Mouse (Mus musculus) E14TG2a.4 (cell line): ENCODE data around the gene Syndig1.

Source experiments
- H3K27me3 ChIP-seq: 2 replicates; pipeline ENCODE4 v1.6.1; 2014; ENCODE audit warnings: low read length, control low read depth; ENCODE audit not compliant: insufficient read depth
- H3K36me3 ChIP-seq: 2 replicates; pipeline ENCODE4 v1.6.1; 2014; ENCODE audit warnings: low read length, control low read depth; ENCODE audit not compliant: insufficient read depth
- H3K4me1 ChIP-seq: replicated peaks from 2 replicates; pipeline ENCODE4 v1.6.1; 2014; ENCODE audit warnings: low read depth, low read length, control low read depth
- H3K4me3 ChIP-seq: replicated peaks from 2 replicates; pipeline ENCODE4 v1.5.1; 2014; ENCODE audit warnings: mild to moderate bottlenecking, low read length
- H3K9me3 ChIP-seq: 2 replicates; pipeline ENCODE4 v1.6.1; 2014; ENCODE audit warnings: low read length, control low read depth
- CTCF ChIP-seq: conservative IDR thresholded peaks from 2 replicates; pipeline ENCODE4 v1.5.1; 2014; ENCODE audit warnings: low read length
- NANOG ChIP-seq: IDR thresholded peaks from 2 replicates; pipeline ENCODE4 v1.6.1; 2014; ENCODE audit warnings: borderline replicate concordance, low read length, mixed read lengths
- POU5F1 ChIP-seq: IDR thresholded peaks from 2 replicates; pipeline ENCODE4 v1.6.1; 2014; ENCODE audit warnings: low read length, borderline replicate concordance

The Syndig1 gene

GRCm38 (mm10) chr2:149927481-149927880 is 98.5 kb downstream of the Syndig1 start:
- TF ChIP-seq NANOG (no peak), CTCF (no peak), POU5F1 (no peak)
- Histone ChIP-seq H3K36me3 (no peaks in the 10 kb centered on the region), H3K4me3 (no peak overlapping the region), H3K4me1 (no peaks in the 10 kb centered on the region), H3K27me3 (no peaks in the 10 kb centered on the region), H3K9me3 (no peaks in the 10 kb centered on the region)

- H3K36me3 ChIP-seq: no peaks in the 10 kb centered on the region
- H3K4me3 ChIP-seq: no peak overlapping the region
- no peaks in the 10 kb centered on the region for H3K27me3 ChIP-seq
- TF ChIP-seq NANOG (no peak), POU5F1 (no peak), CTCF (no peak)
- H3K9me3 ChIP-seq: no peaks in the 10 kb centered on the region
- peaks cover 19% of the 10 kb centered on the region for H3K4me1 ChIP-seq
Observed at GRCm38 (mm10) chr2:149929986-149930385, 101.0 kb downstream of the Syndig1 start.

- H3K4me3 ChIP-seq: no peak overlapping the region
- no peaks in the 10 kb centered on the region for H3K36me3 ChIP-seq
- TF ChIP-seq CTCF (no peak), NANOG (no peak), POU5F1 (no peak)
- H3K27me3 ChIP-seq: no peaks in the 10 kb centered on the region
- peaks cover 25% of the 10 kb centered on the region for H3K4me1 ChIP-seq
- H3K9me3 ChIP-seq: no peaks in the 10 kb centered on the region
Observed at GRCm38 (mm10) chr2:149931111-149931510, 102.1 kb downstream of the Syndig1 start.

GRCm38 (mm10) chr2:149932095-149932494 is 103.1 kb downstream of the Syndig1 start:
- H3K4me3 ChIP-seq: no peak overlapping the region
- no peaks in the 10 kb centered on the region for H3K27me3 ChIP-seq
- H3K9me3 ChIP-seq: peaks cover 3% of the 10 kb centered on the region; the same call in 1 of the 2 replicates
- H3K4me1 ChIP-seq: peaks cover 25% of the 10 kb centered on the region
- H3K36me3 ChIP-seq: no peaks in the 10 kb centered on the region
- TF ChIP-seq CTCF (no peak), POU5F1 (no peak), NANOG (no peak)

GRCm38 (mm10) chr2:149933247-149933898 is 104.4 kb downstream of the Syndig1 start:
- Histone ChIP-seq H3K36me3 (no peaks in the 10 kb centered on the region), H3K9me3 (peaks cover 10% of the 10 kb centered on the region), H3K4me1 (peaks cover 27% of the 10 kb centered on the region), H3K4me3 (no peak overlapping the region), H3K27me3 (no peaks in the 10 kb centered on the region)
- TF ChIP-seq CTCF (no peak), POU5F1 (no peak), NANOG (no peak)

GRCm38 (mm10) chr2:149934139-149934538 is 105.1 kb downstream of the Syndig1 start:
- H3K4me1 ChIP-seq: peaks cover 35% of the 10 kb centered on the region
- H3K4me3 ChIP-seq: no peak overlapping the region
- H3K27me3 ChIP-seq: no peaks in the 10 kb centered on the region
- H3K36me3 ChIP-seq: no peaks in the 10 kb centered on the region
- peaks cover 17% of the 10 kb centered on the region for H3K9me3 ChIP-seq
- TF ChIP-seq CTCF: no peak
- no peak for TF ChIP-seq POU5F1
- TF ChIP-seq NANOG: no peak

GRCm38 (mm10) chr2:149938829-149939228 is 109.8 kb downstream of the Syndig1 start:
- H3K9me3 ChIP-seq: peaks cover 17% of the 10 kb centered on the region
- peaks cover 54% of the 10 kb centered on the region for H3K4me1 ChIP-seq
- H3K27me3 ChIP-seq: no peaks in the 10 kb centered on the region
- H3K36me3 ChIP-seq: no peaks in the 10 kb centered on the region
- no peak overlapping the region for H3K4me3 ChIP-seq
- TF ChIP-seq POU5F1 (no peak), CTCF (no peak), NANOG (no peak)

- H3K4me3 ChIP-seq: no peak overlapping the region
- H3K27me3 ChIP-seq: no peaks in the 10 kb centered on the region
- H3K36me3 ChIP-seq: no peaks in the 10 kb centered on the region
- TF ChIP-seq NANOG: peak; percentile 95
- TF ChIP-seq POU5F1: no peak
- peaks cover 47% of the 10 kb centered on the region for H3K4me1 ChIP-seq
- peaks cover 17% of the 10 kb centered on the region for H3K9me3 ChIP-seq
Observed at GRCm38 (mm10) chr2:149939586-149939985, 110.6 kb downstream of the Syndig1 start.

GRCm38 (mm10) chr2:149950641-149951040 is 121.6 kb downstream of the Syndig1 start:
- Histone ChIP-seq H3K27me3 (no peaks in the 10 kb centered on the region), H3K4me3 (no peak overlapping the region), H3K9me3 (no peaks in the 10 kb centered on the region), H3K36me3 (no peaks in the 10 kb centered on the region), H3K4me1 (peaks cover 7% of the 10 kb centered on the region)
- TF ChIP-seq CTCF: no peak
